Mouse (Mus musculus) limb, embryonic 15.5 days (tissue): ENCODE results near the gene Bcl9l. TPM values are rescaled to one million over a fixed set of nuclear protein-coding genes. Genes with fewer than 3 reads are reported as not detected.

Experiments
- ATAC-seq: fragments of 200-750 bp; cut with Nextera tagmentation; 2 replicates; pipeline ENCODE4 v1.8.0; 2017; ENCODE audit warnings: low read depth, moderate TSS enrichment; ENCODE audit not compliant: insufficient number of reproducible peaks, low FRiP score, low TSS enrichment
- H3K27ac ChIP-seq: fragments of 300-500 bp; sonication (generic); 2 replicates; pipeline ENCODE4 v1.5.1; 2015; ENCODE audit warnings: moderate library complexity, mild to moderate bottlenecking, inconsistent platforms
- H3K27me3 ChIP-seq: fragments of 300-500 bp; sonication (generic); 2 replicates; pipeline ENCODE4 v1.6.1; 2015; ENCODE audit warnings: inconsistent platforms
- H3K36me3 ChIP-seq: fragments of 300-500 bp; sonication (generic); 2 replicates; pipeline ENCODE4 v1.6.1; 2015; ENCODE audit warnings: inconsistent platforms
- H3K4me1 ChIP-seq: fragments of 300-500 bp; sonication (generic); 2 replicates; pipeline ENCODE4 v1.6.1; 2015; ENCODE audit warnings: inconsistent platforms
- H3K4me2 ChIP-seq: fragments of 300-500 bp; sonication (generic); 2 replicates; pipeline ENCODE4 v1.6.1; 2015; ENCODE audit warnings: mild to moderate bottlenecking, inconsistent platforms
- H3K4me3 ChIP-seq: fragments of 300-500 bp; sonication (generic); 2 replicates; pipeline ENCODE4 v1.5.1; 2015; ENCODE audit warnings: mild to moderate bottlenecking, inconsistent platforms
- H3K9ac ChIP-seq: fragments of 300-500 bp; sonication (generic); 2 replicates; pipeline ENCODE4 v1.6.1; 2015; ENCODE audit warnings: inconsistent platforms
- H3K9me3 ChIP-seq: fragments of 300-500 bp; sonication (generic); 2 replicates; pipeline ENCODE4 v1.6.1; 2016; ENCODE audit warnings: inconsistent platforms
- WGBS: fragments of 180-500 bp; shearing (Covaris S2); methylation state at CpG from one replicate; pipeline ENCODE4 v1.1.7; 2015; 5-methylcytosine and 5-hydroxymethylcytosine counted together
- polyA plus RNA-seq: library from polyadenylated mRNA; unstranded; fragments of >200 nt; fragmentation: Nextera tagmentation; extraction: Ambion mirVana; gene quantifications from 2 replicates; pipeline ENCODE4 v1.2.1, GENCODE M21; 2015

Bcl9l gene
- polyA plus RNA-seq, 1 experiment from 2014 or later = 18.5 TPM

DNA sequence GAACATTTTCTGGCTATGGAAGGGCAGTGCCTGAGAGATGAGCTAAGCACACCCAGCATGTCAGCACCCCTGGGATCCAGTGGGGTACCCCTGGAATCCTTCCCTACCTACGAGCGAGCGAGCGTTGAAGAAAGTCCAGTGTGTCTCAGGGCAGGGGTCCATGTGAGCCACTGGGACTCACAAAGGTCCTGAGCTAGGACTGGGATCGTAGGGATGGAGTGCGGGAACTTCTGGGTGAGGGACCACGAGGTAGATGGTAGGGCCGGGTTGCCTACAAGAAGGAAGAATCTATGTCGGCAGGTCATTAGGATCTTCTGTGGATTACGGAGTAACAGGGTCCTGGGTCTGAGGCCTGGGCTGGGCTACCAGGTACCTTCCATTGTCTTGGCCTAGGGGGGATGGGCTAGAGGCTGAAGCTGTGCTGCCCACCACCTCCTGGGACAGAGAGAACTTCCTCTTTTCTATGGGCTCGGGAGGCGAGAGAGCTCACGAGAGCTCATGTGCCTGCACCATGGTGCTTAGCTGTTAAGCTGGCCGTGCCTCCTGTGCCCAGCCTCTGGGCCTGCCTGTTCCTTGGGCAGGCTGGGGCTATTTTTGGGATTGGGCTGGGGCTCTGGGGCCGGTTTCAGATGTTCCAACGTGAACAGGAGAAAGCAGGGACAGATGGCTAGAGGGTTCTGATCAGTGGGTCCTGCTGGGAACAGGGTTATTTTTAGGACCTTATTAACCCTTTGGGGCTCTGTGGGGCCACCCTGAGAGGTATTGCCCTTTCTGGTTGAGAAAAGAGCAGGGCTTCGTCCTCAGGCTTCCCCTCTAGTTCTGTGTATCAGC lies 10.2 kb downstream of the Bcl9l start:
- peaks cover 13% of the 10 kb centered on the region for H3K36me3 ChIP-seq
- H3K9ac ChIP-seq = no peak overlapping the region
- peak overlapping the region; percentile 86 for H3K27ac ChIP-seq

DNA sequence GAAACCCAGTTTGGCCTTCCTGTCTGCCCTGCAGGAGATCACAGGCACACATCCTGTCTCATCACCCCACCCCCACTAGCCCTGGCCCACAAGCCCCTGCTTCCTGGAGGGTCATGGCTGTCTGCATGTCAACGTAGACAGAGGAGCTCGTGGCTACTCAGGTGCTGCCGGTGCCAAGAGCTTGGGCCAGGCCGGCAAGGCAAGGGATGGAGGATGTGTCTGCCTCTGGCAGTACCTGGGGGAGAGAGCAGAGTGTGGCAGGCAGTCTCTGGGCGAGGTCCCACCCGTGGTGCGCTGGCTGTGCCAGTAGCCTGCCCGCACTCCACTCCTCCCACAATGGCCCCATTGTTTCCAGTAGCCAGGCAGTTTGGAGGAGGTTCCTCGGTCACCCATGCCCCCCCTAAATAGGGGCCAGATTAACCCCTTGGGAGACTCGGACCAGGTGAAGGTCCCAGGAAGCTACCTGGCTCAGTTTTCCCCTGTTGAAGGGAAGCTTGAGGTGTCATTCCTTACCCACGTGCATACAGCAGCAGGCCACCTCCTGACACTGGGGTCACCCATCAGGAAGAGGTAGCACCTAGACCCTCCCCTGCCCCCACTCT lies 11.7 kb downstream of the Bcl9l start:
- Histone ChIP-seq H3K4me3 (peak overlapping the region; percentile 15), H3K9me3 (no peaks in the 10 kb centered on the region), H3K27me3 (no peaks in the 10 kb centered on the region), H3K9ac (no peak overlapping the region), H3K36me3 (peaks cover 13% of the 10 kb centered on the region), H3K4me2 (peak overlapping the region; percentile 38), H3K4me1 (peaks cover 98% of the 10 kb centered on the region), H3K27ac (peak overlapping the region; percentile 86)
- 25% methylated on average over 11 of the region's 11 CpGs for WGBS
- no peak; the same call in 1 of the 2 replicates for ATAC-seq

More for the DNA sequence above, 10.2 kb downstream of the Bcl9l start:
- ATAC-seq = no peak
- Histone ChIP-seq H3K4me3 (no peak overlapping the region), H3K27me3 (no peaks in the 10 kb centered on the region), H3K4me1 (peaks cover 99% of the 10 kb centered on the region), H3K9me3 (no peaks in the 10 kb centered on the region), H3K4me2 (no peak overlapping the region)
- 64% methylated on average over 17 of the region's 17 CpGs for WGBS

DNA sequence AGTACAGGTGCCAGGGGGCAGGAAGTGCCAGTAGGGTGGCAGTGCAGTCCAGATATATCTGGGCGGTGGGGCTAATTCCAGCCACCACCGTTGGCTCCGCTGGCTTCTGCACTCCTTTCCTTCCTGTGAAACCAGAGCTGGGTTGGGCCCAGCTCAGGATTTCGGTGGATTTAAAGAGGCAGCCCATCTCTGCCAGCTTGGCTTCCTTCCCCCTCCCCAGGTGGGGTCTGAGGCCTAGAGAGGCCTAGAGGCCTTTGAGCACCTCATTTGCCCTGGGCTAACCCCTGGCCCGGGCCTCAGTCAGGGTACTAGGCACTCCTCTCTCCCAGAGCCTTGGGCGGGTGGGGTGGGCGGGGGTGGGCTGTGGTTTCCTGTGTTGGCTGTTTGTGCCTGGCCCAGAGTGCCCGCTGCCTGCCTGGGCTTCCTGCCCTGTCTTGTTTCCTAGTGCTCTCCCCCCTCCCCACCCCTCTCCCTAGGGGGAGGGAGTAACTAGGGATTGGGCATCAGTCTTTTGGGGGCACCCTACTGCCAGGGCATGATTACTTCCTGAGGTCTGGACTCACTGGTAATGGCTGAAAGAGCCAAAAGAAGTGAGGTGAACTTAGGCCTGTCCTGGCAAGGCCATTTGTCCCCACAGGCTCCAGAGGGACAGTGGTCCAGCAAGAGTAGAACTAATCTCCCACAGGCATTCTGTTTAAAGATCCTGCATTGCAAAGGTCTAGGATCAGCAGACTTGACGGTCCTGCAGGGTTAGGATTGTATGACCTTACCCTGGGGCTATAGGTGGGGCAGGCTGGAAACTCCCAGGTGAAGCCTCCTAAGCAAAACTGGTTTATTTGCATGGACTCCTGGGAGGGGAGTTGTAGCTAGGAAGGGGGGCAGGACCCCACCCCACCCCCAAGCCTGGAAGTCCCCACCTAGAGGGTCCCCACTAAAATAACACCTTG lies 12.5 kb downstream of the Bcl9l start:
- peaks cover 98% of the 10 kb centered on the region for H3K4me1 ChIP-seq
- ATAC-seq = 0 out of 2 replicates have a peak, but pooled peaks have one; percentile 1

DNA sequence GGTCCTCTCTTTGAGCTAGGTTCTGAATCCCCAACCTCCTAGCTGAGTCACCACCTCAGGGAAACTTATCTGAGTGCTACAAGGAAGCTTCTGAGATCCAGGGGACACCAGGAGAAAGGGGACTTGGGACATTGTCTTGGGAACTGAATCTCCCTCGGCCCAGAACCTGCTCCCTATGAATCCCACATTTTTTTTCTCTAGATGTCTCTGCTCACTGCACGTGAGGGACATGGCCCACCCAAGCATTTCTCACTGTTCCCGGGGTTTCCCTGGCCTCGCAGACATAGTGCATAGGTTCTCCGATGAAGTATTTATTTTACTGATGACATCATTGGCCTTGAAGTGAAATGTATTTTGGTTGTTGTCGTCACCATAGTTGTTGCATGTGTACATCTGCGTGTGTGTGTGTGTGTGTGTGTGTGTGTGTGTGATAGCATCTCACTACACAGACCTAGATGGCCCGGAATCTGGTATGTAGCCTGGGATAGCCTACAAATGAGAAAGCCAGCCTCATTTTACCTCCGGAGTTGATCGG lies 13.3 kb downstream of the Bcl9l start:
- ATAC-seq = no peak
- Histone ChIP-seq H3K4me2 (no peak overlapping the region), H3K4me1 (peaks cover 98% of the 10 kb centered on the region), H3K9me3 (no peaks in the 10 kb centered on the region), H3K27me3 (no peaks in the 10 kb centered on the region), H3K27ac (peak overlapping the region; percentile 86), H3K9ac (no peak overlapping the region), H3K4me3 (no peak overlapping the region), H3K36me3 (peaks cover 16% of the 10 kb centered on the region)
- 69% methylated on average over 10 of the region's 10 CpGs for WGBS

More for the DNA sequence above, 12.5 kb downstream of the Bcl9l start:
- H3K27me3 ChIP-seq = no peaks in the 10 kb centered on the region
- WGBS = 20% methylated on average over 9 of the region's 9 CpGs
- peaks cover 13% of the 10 kb centered on the region for H3K36me3 ChIP-seq
- no peaks in the 10 kb centered on the region for H3K9me3 ChIP-seq
- peak overlapping the region; percentile 86 for H3K27ac ChIP-seq
- H3K4me3 ChIP-seq = peak overlapping the region; percentile 15
- no peak overlapping the region for H3K9ac ChIP-seq
- H3K4me2 ChIP-seq = peak overlapping the region; percentile 38

DNA sequence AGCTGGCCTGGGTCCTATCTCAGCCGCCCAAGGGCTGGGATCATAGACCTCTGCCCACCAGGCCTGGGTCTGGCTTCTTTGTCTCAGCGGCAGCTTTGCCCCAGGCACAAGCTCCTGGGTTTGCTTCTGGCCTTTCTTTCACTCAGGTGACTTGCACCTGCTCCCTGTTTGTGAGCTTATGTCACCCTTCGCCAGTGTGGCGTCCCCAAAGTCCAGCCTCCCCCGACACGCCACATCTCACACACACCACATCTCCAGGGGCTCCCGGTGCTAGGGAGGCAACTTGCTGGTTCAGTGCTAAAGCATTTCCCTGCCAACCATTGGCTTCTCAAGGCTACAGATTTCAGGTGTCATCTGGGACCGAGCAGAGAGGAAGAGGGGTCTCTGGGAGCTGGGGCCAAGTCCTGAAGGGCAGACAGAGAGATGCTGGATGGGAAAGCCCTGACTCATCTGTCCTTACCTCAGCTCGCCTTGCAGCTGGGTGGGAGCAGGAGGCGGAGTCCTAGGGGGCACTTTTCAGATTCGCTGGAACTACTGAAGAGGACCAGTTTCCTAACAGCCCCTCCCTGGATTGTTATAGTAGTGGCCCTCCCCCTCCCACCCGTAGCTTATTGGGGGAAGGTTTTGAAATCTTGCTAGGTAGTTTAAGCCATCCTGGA lies 14.3 kb downstream of the Bcl9l start:
- WGBS = 50% methylated on average over 12 of the region's 12 CpGs
- no peak overlapping the region for H3K9ac ChIP-seq

DNA sequence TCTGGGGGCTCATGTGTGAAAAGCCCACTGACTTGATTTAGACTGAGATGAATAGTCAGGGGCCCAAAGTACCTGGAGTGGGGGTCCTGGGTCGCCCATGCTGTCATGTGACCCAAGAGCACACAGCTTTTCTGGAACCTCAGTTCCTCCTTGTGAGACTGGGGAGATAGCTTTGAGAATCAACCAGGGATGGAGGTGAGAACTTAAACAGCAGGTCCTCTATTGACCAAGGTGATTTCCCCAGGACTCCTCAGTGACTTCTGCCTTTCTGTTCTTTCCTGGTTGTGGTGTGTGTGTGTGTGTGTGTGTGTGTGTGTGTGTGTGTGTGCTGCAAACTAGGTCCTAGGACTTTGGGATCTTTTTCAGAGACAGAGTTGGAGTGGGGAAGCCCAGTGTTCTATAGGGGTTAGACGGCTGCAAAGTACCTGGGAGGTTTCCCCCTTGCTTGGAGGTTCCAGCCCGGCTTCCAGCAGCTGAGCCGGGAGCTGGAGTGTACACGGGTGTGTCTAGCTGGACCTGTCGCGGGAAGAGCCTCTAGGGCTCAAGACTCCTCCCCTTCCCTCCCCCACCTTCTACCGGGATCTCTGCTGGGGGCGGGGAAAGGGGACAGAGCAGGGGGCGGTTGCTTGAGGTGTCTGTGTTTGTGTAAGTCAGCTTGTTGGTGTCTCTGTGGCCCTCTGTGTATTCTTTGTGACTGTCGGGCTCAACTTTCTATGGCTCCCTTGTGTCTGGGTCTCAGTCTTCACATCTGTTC lies 15.2 kb downstream of the Bcl9l start:
- WGBS = 2% methylated on average over 11 of the region's 11 CpGs
- Histone ChIP-seq H3K9me3 (no peaks in the 10 kb centered on the region), H3K27ac (peak overlapping the region; percentile 97), H3K9ac (peak overlapping the region; percentile 42), H3K36me3 (peaks cover 14% of the 10 kb centered on the region), H3K4me3 (peak overlapping the region; percentile 45), H3K27me3 (no peaks in the 10 kb centered on the region), H3K4me1 (peaks cover 94% of the 10 kb centered on the region), H3K4me2 (peak overlapping the region; percentile 81)
- ATAC-seq = no peak

More for the DNA sequence above, 14.3 kb downstream of the Bcl9l start:
- Histone ChIP-seq H3K4me2 (peak overlapping the region; percentile 81), H3K27ac (peak overlapping the region; percentile 97), H3K9me3 (no peaks in the 10 kb centered on the region), H3K4me1 (peaks cover 98% of the 10 kb centered on the region), H3K27me3 (no peaks in the 10 kb centered on the region), H3K4me3 (no peak overlapping the region), H3K36me3 (peaks cover 11% of the 10 kb centered on the region)
- ATAC-seq = no peak

DNA sequence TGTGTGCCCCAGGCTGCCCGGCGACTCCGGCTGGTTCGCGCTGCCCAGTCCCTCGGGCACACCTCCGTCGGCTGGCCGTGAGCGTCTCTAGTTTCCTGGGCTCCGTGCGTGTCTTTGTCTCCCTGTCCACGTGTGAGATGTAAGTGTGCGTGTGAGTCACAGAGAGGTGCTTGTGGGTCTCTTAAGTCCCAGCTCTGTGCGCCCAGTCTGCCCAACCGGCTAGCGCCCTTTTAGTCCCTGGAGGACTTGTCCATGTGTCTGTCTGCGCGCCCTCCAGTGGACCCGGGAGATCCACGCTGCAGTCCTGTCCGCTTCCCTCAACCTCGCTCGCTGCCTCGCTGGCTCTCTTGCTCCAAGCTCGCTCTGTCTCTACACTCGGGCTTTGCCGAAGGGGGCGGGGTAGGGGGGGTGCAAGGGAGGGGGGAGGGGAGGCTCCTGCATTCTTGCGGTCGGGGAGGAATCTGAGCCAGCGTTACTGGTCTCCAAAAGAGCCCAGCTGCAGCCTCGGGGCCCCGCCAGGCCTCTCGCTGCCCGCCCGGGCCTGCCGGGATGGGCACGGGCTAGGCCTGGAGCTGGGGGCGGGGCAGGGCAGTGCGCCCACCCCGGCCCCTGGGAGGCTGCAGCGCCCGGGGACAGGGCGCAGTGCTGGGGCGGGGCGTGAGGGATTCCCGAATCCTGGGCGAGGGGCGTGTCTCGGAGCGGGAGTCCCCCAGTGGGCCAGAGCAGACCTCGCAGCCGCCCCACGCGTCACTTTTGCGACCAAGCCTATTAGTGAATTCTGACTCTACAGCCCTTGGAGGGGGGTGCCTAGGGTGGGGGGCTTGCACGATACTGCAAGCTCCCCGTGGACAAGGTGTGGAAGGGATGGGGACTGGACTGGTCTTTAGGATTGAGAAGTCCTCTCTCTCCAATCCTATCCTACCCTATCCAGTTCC lies 16.1 kb downstream of the Bcl9l start:
- peaks cover 85% of the 10 kb centered on the region for H3K4me1 ChIP-seq
- peak overlapping the region; percentile 81 for H3K4me2 ChIP-seq
- under 1% methylated on average over 49 of the region's 59 CpGs for WGBS
- no peaks in the 10 kb centered on the region for H3K27me3 ChIP-seq
- peak; percentile 78 for ATAC-seq
- H3K9ac ChIP-seq = peak overlapping the region; percentile 42
- peak overlapping the region; percentile 97 for H3K27ac ChIP-seq
- H3K9me3 ChIP-seq = no peaks in the 10 kb centered on the region
- peak overlapping the region; percentile 45 for H3K4me3 ChIP-seq
- peaks cover 23% of the 10 kb centered on the region for H3K36me3 ChIP-seq

DNA sequence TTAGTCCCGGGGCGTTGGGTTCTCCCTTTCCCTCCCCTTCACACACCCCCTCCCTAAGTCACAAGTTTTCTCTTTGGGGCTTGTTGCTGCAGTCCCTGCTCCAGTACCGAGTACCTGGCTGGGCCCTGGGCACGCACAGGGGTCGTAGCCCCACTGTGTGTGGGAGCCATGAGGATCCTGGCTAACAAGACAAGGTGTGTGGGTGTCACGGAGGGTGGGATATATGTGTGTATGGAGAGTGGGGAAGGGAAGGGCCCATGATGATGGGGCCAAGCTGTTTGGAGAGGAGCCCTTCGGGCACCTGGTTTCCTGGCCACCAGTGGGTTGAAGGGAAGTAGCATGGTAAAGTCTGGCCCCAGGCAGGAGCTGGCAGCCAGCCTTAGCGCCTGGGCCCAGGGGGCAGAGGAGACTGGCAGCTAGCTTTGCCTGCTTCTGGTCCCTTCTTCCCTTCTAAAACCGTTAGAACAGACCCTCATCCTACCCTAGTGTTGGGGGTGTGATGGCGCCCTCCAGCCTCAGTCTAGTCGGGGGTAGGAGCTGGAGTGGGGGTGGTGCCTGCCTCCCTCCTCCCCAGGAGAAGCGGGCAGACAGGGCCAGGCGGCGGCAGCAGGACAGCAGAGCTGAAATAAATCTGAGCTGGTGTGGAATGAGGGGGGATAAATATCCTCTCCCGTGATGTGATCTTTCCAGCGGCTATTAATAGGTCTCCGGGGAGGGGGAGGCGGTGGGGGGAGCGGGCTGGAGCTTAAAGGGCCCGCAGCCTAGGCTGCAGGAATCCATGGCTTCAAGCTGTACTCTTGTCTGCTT lies 16.9 kb downstream of the Bcl9l start:
- peak overlapping the region; percentile 42 for H3K9ac ChIP-seq
- H3K4me1 ChIP-seq = peaks cover 82% of the 10 kb centered on the region
- peaks cover 30% of the 10 kb centered on the region for H3K36me3 ChIP-seq
- peak; percentile 25 for ATAC-seq
- no peaks in the 10 kb centered on the region for H3K9me3 ChIP-seq
- H3K4me2 ChIP-seq = peak overlapping the region; percentile 81
- H3K27ac ChIP-seq = peak overlapping the region; percentile 97
- H3K27me3 ChIP-seq = no peaks in the 10 kb centered on the region
- peak overlapping the region; percentile 45 for H3K4me3 ChIP-seq
- WGBS = 7% methylated on average over 19 of the region's 20 CpGs

DNA sequence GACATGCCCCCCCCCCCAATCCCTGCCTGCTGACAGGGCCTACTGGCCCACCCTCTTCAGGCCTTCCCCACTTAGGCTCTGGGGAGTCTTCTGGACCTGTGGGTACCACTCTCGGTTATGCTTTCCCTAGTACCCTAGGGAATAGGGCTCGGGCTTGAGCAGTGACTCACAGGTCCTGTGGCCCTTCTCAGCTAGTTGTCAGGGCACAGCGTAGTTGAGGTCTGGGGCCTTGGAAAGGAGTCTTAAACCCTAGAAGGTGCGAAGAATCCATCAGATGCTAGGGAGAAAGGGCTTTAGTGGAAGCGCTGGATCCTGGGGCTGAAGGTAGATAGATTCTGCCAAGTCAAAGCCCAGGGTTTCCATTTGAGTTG lies 17.5 kb downstream of the Bcl9l start:
- Histone ChIP-seq H3K4me3 (peak overlapping the region; percentile 45), H3K4me2 (peak overlapping the region; percentile 81), H3K27me3 (no peaks in the 10 kb centered on the region), H3K36me3 (peaks cover 36% of the 10 kb centered on the region), H3K27ac (peak overlapping the region; percentile 97), H3K9me3 (no peaks in the 10 kb centered on the region), H3K4me1 (peaks cover 81% of the 10 kb centered on the region), H3K9ac (peak overlapping the region; percentile 28; the same call in 1 of the 2 replicates)
- WGBS = 21% methylated on average over 5 of the region's 5 CpGs
- no peak for ATAC-seq
